Mouse (Mus musculus): Measurements from ENCODE around the gene Oprl1. TPM values are rescaled to one million over a fixed set of nuclear protein-coding genes. Genes with fewer than 3 reads are reported as not detected.

Oprl1 gene
- polyA plus RNA-seq, 1 experiment from 2014 or later, result 0.54 TPM

- H3K27ac ChIP-seq, result no peak overlapping the region
- H3K27me3 ChIP-seq, result 0 out of 2 replicates have a peak, but pooled peaks cover 3% of the 10 kb centered on the region
- H3K9me3 ChIP-seq, result no peaks in the 10 kb centered on the region
- H3K4me3 ChIP-seq, result no peak overlapping the region
- no peak for ATAC-seq (ENCODE audit: insufficient number of reproducible peaks, low FRiP score, low TSS enrichment, low read depth)
- no peaks in the 10 kb centered on the region for H3K4me1 ChIP-seq
- H3K4me2 ChIP-seq, result no peak overlapping the region
- no peaks in the 10 kb centered on the region for H3K36me3 ChIP-seq
- H3K9ac ChIP-seq, result no peak overlapping the region
Observed at GRCm38 (mm10) chr2:181768451-181768850, 53.6 kb downstream of the Oprl1 start.

GRCm38 (mm10) chr2:181769397-181769796 is 54.6 kb downstream of the Oprl1 start:
- H3K4me2 ChIP-seq, result no peak overlapping the region
- 80% methylated on average over 2 of the region's 2 CpGs for WGBS
- H3K36me3 ChIP-seq, result no peaks in the 10 kb centered on the region
- H3K4me3 ChIP-seq, result no peak overlapping the region
- no peaks in the 10 kb centered on the region for H3K4me1 ChIP-seq
- no peaks in the 10 kb centered on the region for H3K9me3 ChIP-seq
- no peak overlapping the region for H3K9ac ChIP-seq
- no peak for ATAC-seq (ENCODE audit: insufficient number of reproducible peaks, low FRiP score, low TSS enrichment, low read depth)
- H3K27me3 ChIP-seq, result 0 out of 2 replicates have a peak, but pooled peaks cover 2% of the 10 kb centered on the region
- H3K27ac ChIP-seq, result no peak overlapping the region

Other genes starting within 250 kb of the Oprl1 start
- 0.12 and 0.13 TPM in 2 replicates for gene Abhd16b, start 221.8 kb upstream of the Oprl1 start, polyA plus RNA-seq (2015; fragmentation: Nextera tagmentation; extraction: Ambion mirVana)
- 155 and 159 TPM in 2 replicates for gene Tpd52l2, start 217.9 kb upstream of the Oprl1 start, polyA plus RNA-seq (2015; fragmentation: Nextera tagmentation; extraction: Ambion mirVana)
- gene Dnajc5, start 194.5 kb upstream of the Oprl1 start, polyA plus RNA-seq (2015; fragmentation: Nextera tagmentation; extraction: Ambion mirVana), result 89.3 and 89.5 TPM in 2 replicates
- 44.7 and 52.6 TPM in 2 replicates for gene Uckl1, start 130.1 kb upstream of the Oprl1 start, polyA plus RNA-seq (2015; fragmentation: Nextera tagmentation; extraction: Ambion mirVana)
- 63.3 and 63.7 TPM in 2 replicates for gene Prpf6, start 123.1 kb upstream of the Oprl1 start, polyA plus RNA-seq (2015; fragmentation: Nextera tagmentation; extraction: Ambion mirVana)
- 43.8 and 53.4 TPM in 2 replicates for gene Zfp512b, start 122.2 kb upstream of the Oprl1 start, polyA plus RNA-seq (2015; fragmentation: Nextera tagmentation; extraction: Ambion mirVana)
- gene Samd10, start 115.8 kb upstream of the Oprl1 start, polyA plus RNA-seq (2015; fragmentation: Nextera tagmentation; extraction: Ambion mirVana), result 11.0 TPM in 2 replicates
- gene Gm29797, start 58.0 kb upstream of the Oprl1 start, polyA plus RNA-seq (2015; fragmentation: Nextera tagmentation; extraction: Ambion mirVana), result not detected in 2 replicates
- gene Sox18, start 43.4 kb upstream of the Oprl1 start, polyA plus RNA-seq (2015; fragmentation: Nextera tagmentation; extraction: Ambion mirVana), result 38.7 and 43.4 TPM in 2 replicates
- 19.5 and 21.8 TPM in 2 replicates for gene Tcea2, start 34.7 kb upstream of the Oprl1 start, polyA plus RNA-seq (2015; fragmentation: Nextera tagmentation; extraction: Ambion mirVana)
- 72.9 and 84.0 TPM in 2 replicates for gene Rgs19, start 21.0 kb upstream of the Oprl1 start, polyA plus RNA-seq (2015; fragmentation: Nextera tagmentation; extraction: Ambion mirVana)
- gene Lkaaear1, start 16.6 kb upstream of the Oprl1 start, polyA plus RNA-seq (2015; fragmentation: Nextera tagmentation; extraction: Ambion mirVana), result not detected in 2 replicates
- gene Myt1, start 48.3 kb downstream of the Oprl1 start, polyA plus RNA-seq (2015; fragmentation: Nextera tagmentation; extraction: Ambion mirVana), result not detected in 2 replicates
- 30.5 and 32.9 TPM in 2 replicates for gene Pcmtd2, start 122.8 kb downstream of the Oprl1 start, polyA plus RNA-seq (2015; fragmentation: Nextera tagmentation; extraction: Ambion mirVana)
- 59.5 and 67.0 TPM in 2 replicates for gene Polr3k, start 149.3 kb downstream of the Oprl1 start, polyA plus RNA-seq (2015; fragmentation: Nextera tagmentation; extraction: Ambion mirVana)

Measured in limb, embryonic 15.5 days (tissue).